Mouse (Mus musculus) thymus, postnatal 25 days (tissue): ENCODE data around the gene Gipc3.
A peak's percentile ranks its signal among the peaks of the same experiment; 100 is the strongest.

Experiments
- DNase-seq: peaks from one replicate; pipeline ENCODE4 v3.0.0; 2022

Gipc3 gene

DNA sequence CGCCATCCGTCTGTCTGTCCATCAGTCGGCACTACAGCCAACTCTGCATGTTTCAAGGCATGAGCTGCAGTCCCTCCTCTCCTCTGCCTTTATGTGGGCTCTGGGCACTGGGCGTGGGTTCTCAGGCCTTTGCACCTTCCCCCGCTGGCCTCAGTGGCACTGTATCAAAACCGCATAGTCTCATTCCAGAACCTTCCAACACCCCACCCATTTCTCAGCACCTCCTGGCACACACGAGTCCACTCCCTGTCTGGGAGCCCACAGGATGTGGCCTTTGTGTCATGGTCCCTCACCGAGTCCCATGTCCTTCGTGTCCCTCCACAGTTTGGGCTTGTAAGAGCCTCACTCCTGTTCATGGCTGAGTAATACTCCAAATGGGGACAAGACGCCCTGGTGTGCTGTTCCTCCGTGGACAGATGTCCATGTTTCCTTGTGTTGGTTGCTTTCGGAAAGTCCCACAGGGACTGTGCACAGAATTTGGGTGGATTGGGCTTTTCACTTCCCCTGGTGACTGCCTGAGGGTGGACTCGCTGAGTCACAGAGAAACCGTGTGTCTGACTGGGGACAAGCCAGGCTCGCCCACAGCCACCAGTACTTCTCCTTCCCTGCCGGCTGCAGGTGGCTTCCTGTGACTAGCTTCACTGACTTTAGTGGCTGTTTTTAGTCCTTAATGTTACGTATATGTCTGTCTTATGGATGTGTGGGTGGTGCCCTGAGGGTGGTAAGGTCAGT lies 44.5 kb downstream of the Gipc3 start:
- peak; percentile 68 for DNase-seq

DNA sequence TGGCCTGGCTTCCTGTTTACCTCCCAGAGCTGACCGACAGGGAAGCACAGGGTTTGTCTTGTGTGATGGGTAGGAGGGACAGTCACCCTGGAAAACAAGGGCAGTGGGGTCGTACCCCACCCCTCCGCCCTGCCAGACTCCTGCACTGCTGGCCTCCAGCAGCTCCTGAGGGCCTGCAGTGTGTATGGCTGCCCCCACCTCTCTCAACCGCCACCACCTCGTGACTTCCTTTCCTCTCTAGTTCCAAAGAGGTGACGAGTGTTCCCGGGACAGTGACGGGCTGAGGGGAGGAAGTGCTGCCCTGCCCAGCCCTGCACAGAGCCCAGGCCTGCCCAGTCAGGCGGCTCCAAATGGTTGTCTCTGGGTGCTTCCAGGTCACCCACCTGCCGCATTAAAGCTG lies 45.2 kb downstream of the Gipc3 start:
- DNase-seq = peak; percentile 82

DNA sequence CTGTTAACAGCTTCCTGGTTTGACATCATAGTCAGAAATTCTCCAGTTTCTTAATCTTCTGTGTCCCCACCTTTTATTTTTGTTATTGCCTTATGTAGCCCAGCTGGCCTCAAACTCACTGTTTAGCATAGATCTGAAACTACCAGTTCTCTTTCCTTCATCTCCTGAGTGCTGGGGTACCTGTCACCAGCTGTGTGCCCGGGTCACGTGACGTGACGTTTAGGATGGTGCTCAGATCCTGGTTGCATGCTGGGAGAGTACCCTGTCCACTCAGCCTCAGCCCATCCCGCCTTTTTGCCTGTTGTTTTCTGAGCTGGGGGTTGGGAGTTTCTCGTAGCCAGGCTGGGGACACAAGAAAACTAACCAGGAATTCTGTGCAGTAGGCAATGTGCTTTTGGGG lies 45.8 kb downstream of the Gipc3 start:
- DNase-seq = peak; percentile 75

DNA sequence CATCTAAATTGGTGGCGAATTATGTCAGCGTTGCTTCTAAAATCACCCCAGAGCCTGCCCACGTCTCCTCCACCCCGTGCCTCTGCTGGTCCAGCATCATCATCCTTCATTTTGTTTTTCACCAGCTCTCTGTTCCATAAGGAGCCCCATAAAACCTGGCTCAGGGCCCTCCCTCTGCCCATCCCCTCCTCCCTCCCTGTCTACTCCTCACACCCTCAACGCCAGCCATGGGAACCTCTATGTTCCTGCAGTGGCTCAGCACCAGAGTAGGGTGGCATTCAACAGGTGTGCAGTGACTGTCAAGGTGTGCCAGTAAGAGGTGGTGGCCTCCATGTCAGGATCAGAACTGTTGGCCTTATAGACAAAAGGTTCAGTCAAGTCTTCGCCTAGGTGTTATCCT lies 47.9 kb downstream of the Gipc3 start:
- DNase-seq = no peak

DNA sequence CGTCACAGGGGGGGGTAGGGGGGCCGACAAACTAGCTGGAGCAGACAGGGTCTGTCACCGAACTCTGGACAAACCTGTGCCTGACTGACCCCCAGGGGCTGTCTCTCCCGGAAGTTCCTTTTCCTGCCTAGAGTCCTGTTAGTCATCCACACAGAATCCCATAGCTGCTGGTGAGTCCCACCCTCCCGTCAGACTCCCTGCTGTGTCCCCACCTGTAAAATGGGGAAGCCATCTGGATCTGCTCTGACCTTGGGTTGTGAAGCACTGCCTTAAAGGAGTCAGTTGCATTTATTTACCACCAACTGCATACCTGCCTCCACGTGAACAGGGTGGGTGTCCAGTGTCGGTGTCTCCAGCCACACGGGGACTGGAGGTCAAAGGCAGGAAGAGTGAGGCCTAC lies 48.6 kb downstream of the Gipc3 start:
- no peak for DNase-seq

DNA sequence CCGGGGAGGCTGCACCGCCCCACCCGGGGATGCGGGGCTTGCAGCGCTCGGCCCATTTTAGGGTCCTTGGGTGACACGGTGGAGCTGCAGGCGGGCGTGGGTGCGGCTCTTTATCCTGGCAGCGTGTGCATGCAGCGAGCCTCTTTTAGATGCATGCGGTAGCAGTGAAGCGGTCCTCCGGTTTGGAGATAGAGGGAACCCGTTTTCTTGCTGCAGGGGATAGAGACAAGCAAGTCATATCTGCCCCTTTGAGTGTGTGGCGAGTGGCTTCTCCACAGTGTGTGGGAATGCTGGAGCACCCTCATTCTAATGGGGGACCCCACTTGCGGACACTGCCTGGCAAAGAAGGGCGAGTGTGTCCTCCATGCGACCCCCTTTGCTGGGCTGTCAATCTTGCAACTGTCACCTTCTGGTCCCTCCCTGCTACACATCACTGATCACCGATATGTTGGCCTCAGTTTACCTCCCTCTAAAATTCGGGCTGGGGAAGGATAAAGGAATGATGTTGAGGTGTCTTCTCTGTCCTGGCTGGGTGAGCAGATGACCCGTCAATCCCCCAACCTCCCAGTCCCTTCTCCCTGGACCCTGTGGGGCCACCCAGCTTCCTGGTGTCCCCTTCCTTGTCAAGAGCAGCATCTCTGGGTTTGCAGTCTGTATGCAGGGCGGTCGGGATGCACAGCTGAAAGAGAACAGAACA lies 49.6 kb downstream of the Gipc3 start:
- no peak for DNase-seq

DNA sequence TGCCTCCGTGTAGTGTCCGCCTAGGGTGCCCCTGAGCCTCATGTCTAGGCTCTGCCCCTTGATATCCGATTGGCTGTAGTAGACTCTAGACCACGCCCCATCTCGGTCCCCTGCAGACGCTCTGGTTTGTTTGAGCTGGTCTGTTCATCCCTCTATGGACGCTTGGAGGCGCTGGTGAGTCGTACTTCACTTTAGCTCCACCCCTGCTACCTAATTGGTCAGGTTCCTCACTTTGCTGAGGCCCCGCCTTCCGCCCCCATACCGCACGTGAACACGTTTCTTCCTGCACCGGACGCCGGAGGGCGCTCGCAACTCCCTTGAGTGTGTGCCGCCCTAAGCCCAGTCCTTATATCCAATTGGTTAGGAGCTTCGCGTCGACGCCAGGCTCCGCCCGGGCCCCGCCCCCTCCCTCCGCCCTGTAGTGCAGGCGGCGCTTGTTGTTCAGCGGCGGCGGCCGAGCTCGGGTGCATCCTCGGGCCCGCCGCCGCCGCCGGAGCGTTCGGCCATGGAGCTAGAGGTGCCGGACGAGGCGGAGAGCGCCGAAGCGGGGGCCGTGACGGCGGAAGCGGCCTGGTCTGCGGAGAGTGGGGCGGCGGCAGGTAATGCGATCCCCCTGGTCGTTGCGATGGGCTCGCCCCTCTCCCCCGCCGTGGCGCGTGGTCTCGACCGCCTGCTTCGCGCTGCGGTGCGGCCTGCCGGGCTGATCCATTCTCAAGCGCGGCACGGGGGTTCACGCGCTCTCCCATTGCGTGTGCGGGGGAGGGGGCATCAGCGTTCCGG lies 50.3 kb downstream of the Gipc3 start, which contains the start of gene Pip5k1c:
Gene Pip5k1c (plus strand): TSS at position 410 of the 780 bp plus-strand sequence.
- peak; percentile 100 for DNase-seq

DNA sequence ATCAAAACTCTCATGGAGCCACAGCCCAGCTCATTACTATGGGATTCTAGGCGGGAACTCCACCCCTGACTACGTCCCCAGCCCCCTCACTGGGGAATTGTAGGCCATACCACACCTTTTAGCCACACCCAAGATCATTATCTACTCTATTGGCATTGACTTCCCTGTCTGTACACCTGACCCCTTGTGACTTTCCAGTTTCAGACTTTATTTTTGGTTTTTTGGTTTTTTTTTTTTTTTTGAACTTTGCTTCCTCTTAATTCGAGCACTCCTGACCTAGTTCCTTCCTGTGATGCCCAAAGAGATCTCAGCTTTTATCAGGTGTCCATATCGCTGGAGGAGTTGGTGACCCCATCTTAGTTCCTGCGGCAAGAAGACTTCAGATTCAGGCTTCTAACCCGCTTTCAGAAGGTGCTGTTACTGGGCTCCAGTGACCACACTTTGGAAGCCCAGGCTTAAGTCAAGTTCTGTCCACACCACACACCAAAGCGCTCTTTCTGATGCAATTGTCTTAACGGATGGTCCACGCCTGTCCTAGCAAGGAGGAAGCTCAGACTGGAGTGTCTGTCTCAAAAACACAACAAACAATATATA lies 51.5 kb downstream of the Gipc3 start, which contains the start of gene Tjp3:
Gene Tjp3 (minus strand): TSS at position 71 of the 594 bp plus-strand sequence.
- DNase-seq = no peak

DNA sequence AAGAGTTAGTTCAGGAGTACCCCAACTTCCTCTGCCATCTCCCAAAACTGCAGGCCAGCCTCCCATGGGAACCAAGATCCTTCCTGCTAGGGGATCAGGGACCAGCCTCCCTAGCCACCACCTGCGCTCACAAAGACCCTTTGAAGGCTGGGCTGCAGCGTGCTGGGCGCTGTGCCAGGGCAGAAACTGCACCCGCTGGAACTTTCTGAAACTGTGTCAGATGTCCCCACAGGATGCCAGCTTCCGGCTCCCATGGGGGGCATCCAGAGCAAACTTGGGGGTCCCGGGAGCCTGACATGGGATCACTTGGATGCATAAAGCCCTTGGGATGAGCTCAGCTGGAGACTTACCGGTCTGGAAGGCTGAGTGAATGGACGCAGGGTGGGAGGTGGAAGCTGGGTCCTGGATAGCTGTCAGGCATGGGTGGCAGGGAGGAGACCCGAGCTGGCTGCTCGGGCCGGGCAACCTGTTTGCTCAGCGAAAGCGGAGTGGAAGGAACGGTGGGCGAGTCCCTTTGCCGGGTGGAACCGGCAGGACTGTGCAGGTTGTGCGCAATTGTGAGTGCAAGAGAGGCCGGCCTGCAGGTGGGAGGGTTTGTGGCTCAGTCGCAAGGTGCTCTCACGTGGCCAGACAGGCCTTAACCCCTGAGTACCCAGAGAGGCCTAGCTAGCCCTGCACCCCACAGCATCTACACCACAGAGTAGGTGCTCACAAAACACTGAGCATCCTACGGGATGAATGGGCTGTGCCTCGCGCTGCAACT lies 52.2 kb downstream of the Gipc3 start:
- peak; percentile 76 for DNase-seq

DNA sequence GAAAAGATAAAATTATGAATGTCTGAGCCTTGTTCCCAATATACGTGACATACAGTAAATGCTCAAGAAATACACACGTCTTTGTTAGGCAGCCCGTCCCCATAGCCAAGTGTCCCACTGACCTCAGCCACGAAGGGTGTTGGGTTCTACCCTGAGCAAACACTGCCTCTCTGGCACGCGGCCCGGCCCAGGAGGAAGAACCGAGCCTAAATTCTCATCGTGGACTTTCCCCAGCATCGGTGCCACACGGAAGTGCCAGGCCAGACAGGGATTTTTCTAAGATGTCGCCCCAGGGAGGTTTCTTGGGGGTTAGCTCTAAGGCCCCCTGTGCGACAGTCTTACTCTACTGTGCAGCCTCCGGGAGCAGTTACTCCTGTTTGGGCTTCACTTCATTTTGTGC lies 53.3 kb downstream of the Gipc3 start:
- DNase-seq = no peak

DNA sequence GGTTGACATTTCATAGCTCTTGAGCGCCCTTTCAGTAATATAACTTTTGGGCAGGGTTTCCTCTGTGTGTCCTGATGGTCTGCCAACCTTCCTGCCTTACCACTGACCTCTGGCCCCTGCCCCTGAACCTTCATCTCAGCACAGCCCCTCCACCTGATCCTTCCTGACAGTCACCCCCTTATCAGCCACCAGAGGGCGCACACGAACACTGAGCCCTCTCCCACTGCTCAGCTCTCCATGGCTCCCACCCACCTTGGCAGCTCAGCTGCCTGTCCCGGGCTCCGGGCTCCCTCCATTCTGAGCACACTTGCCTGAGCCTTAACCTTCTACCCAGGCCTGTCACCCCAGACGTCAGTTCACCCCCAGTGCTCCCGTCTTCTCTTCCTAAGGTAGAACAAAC lies 53.8 kb downstream of the Gipc3 start:
- peak; percentile 73 for DNase-seq

DNA sequence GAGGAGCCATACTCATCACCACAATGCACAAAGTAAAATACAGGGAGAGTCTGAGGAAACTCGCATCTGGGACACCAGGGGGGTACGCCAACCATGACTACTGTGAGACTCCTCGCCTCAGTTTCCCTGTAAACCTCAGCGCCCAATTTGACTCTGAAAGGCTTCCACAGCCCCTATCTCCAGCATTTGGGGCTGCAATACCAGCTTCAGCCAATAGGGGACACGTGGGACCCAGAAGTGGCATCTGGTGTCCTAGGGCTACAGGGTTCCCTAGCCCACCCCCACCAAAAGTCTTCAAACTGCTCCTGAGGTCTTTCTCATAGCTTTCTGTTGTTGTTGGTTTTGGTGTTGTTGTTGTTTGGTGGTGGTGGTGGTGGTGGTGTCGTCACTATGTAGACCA lies 54.5 kb downstream of the Gipc3 start:
- peak; percentile 67 for DNase-seq

DNA sequence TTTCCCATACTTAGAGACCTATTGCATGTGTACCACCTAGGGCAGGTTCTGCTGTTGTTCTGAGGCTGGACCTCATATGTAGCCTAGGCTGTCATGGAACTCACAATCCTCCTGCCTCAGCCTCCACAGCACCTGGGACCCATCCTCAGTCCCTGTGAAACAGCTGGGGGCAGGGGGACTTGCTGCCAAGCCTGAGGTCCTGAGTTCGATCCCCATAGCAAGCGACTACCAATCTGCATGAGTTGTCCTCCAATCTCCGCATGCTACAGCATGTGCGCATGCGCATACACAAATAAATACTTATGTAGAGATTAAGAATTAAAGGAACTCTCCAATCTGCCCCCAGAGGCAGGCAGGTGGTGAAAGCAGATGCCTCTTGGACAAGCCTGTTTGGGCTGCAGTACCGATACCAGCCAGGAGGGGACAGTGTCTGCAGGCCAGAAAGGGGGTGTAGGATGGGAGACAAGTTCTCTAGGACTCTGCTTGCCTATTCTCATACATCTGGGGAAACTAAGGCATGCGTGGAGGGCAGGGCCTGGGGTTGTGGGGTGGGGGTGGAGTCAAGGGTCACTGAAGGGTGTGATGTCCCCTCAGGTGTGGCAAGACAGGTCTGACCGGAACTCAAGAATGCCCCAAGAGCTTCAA lies 55.4 kb downstream of the Gipc3 start:
- DNase-seq = peak; percentile 79

DNA sequence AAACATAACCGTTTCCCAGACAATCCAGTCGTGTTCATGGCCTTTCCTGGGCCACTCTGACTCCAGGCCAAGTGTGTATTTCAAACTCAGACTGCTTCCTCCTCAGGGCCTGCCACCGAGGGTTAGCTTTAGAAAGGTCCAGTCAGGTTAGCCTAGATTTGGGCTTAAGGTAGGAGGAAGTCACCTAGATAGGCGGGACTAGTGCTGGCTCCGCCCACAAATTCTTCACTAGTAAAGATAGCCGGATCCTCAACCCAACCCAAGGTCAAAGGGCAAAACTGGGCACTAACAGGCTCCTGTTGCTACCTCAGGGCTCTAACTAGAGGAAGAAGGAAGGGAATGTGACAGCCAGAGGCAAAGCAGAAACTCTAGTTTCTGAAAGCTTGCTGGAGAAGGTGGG lies 56.5 kb downstream of the Gipc3 start:
- DNase-seq = no peak

DNA sequence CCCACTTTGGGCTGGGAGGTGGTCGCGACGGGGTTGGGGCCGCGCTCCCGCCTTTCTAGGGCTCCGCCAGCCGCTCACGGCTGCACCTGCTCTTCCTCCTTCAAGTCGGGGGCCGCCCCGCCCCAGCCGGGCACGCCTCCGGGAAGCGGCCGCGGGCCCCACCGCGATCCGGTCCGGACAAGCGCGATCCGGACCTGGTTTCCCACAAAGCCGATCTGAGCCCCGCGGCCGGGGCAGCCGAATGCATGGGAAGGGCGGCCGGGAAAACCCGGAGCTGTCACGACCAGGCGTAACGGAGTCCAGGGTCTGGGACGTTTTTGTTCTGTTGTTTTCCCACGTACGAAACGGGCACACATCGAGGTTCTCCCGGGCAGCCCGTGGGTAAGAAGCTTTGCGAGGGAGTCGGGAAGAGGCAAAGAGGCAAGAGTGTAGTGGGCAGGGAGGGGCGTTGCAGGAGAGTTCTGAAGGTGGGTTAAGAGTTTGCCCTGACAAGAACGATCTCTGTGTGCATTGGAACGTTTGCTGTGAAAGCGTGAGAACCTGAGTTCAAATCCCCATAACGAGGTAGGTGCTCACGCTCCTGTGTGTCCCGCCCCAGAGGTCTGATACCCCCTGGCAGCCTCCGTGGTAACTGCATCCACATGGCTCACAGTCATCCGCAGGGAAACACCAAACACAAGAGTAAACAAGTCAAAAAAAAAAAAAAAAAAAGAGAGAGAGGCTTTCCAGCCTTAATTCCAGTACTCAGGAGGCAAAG lies 57.2 kb downstream of the Gipc3 start:
- peak; percentile 98 for DNase-seq
